Mouse (Mus musculus): ENCODE measurements around the gene Rpl10-ps3.

The Rpl10-ps3 gene

DNA sequence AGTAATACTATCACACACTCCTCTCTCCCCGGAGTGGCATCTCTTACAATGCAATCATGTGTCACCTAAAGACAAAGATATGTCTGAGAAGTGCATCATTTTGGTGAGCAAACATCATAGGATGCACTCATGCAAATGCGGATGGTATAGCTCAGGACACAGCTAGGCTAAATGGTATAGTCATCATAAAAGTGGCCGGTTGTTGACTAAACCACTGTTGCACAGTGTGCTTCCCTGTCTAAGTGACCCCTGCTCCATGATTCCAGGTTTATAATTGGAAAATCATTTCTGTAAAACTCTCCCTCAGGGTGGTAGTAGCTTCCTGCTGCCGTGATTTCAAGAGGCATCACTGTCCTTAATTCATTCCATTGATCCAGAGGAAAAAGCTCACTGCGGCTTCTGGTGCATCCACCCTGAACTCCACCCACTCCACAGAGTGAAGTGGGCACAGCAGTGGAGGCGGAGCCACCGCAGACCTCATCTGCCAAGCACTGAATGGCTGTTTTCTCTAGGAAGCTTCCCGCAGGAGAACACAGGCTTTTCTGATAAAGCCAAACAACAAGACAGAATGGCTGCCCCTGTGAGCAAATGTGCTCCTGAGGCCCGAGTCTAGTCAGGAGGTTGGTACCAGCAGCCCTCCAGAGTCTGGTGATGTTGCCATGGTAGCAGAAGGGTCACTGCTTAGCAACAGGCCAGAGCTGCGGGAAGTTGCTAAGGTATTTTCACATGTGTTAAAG is 38.9 kb downstream of the Rpl10-ps3 start:
- no peak for DNase-seq

DNA sequence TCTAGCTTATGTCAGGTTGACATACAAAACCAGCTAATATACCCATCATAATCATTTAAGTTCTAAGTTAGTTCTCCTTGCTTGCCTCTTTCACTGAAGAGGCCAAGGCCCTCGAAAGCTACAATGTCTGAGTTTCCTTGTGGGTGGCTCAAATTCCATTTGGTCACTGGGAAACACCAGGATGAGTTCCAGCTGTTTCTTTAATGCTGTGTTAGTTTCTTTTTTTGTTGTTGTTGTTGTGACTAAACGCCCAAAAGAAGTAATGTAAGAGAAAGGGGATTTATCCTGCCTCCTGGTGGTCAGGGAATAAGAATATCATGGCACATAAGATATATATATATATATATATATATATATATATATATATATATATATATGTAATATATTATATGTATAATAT is 39.7 kb downstream of the Rpl10-ps3 start:
- no peak for DNase-seq

GRCm38 (mm10) chr9:50304004-50304403 is 40.8 kb downstream of the Rpl10-ps3 start:
- DNase-seq: no peak

GRCm38 (mm10) chr9:50301722-50302121 is 43.0 kb downstream of the Rpl10-ps3 start:
- DNase-seq: no peak

GRCm38 (mm10) chr9:50298389-50298788 is 46.4 kb downstream of the Rpl10-ps3 start:
- no peak for DNase-seq

Data from kidney, adult 9 months (tissue).